Mouse (Mus musculus): ENCODE results near the gene Ablim2.

GRCm38 (mm10) chr5:35892363-35892762 lies 134.7 kb downstream of the Ablim2 start:
- TF ChIP-seq CTCF (IDR thresholded peaks at IDR 0.05; ENCODE audit: extremely low read depth, insufficient read depth, low read length) (no peak), POLR2A (IDR thresholded peaks at IDR 0.05; ENCODE audit: extremely low read depth, insufficient read depth, low read length) (no peak)
